Mouse (Mus musculus) ES-E14 (cell line): ENCODE measurements at regions not wholly inside any gene's neighbourhood (a gene's known extent, or its start where the extent isn't known, plus 50 kb on each side); places are given as distances from the start of the nearest gene placed in this dataset.

ENCODE experiments used
- DNase-seq: peaks from one replicate; pipeline ENCODE4 v3.0.0-alpha.2; 2013; ENCODE audit warnings: low read depth, low spot score
- H3K27ac ChIP-seq: 2 replicates; pipeline ENCODE4 v1.5.1; 2012; ENCODE audit warnings: low read depth, mild to moderate bottlenecking, low read length, moderate library complexity, mixed read lengths; ENCODE audit not compliant: poor library complexity, insufficient read depth, severe bottlenecking
- H3K36me3 ChIP-seq: 2 replicates; pipeline ENCODE4 v1.6.1; 2012; ENCODE audit warnings: mild to moderate bottlenecking, low read length, moderate library complexity, mixed read lengths; ENCODE audit not compliant: control insufficient read depth, poor library complexity, insufficient read depth, severe bottlenecking
- H3K4me1 ChIP-seq, 2 experiments: fragments of 150-350 bp in 1 of 2; sonication (generic) in 1 of 2; 2 replicates each; pipeline ENCODE4 v1.6.1; 2012; ENCODE audit warnings: low read length in 2 of 2, mild to moderate bottlenecking in 1 of 2, mixed read lengths in 1 of 2; ENCODE audit not compliant: control insufficient read depth in 2 of 2, insufficient read depth in 2 of 2, poor library complexity in 1 of 2
- H3K4me3 ChIP-seq, 2 experiments: fragments of 150-350 bp in 1 of 2; sonication (generic) in 1 of 2; 2 replicates each; pipeline ENCODE4 v1.5.1; 2012; ENCODE audit warnings: low read length in 2 of 2, low read depth in 1 of 2, mild to moderate bottlenecking in 1 of 2, mixed read lengths in 1 of 2; ENCODE audit not compliant: insufficient read depth in 1 of 2, poor library complexity in 1 of 2, severe bottlenecking in 1 of 2
- H3K9ac ChIP-seq: 2 replicates; pipeline ENCODE4 v1.6.1; 2012; ENCODE audit warnings: low read depth, mild to moderate bottlenecking, low read length, mixed read lengths; ENCODE audit not compliant: poor library complexity, insufficient read depth, severe bottlenecking
- H3K9me3 ChIP-seq: fragments of 150-350 bp; sonication (generic); 2 replicates; pipeline ENCODE4 v1.6.1; 2012; ENCODE audit warnings: low read depth, mild to moderate bottlenecking, low read length; ENCODE audit not compliant: control insufficient read depth, insufficient read depth
- CHD2 ChIP-seq: IDR thresholded peaks from 2 replicates; pipeline ENCODE4 v1.6.1; 2014; ENCODE audit warnings: mild to moderate bottlenecking, low read depth, low read length, inconsistent platforms
- HCFC1 ChIP-seq: IDR thresholded peaks from 2 replicates; pipeline ENCODE4 v1.6.1; 2012; ENCODE audit warnings: low read length, inconsistent platforms, borderline replicate concordance; ENCODE audit not compliant: insufficient read depth
- MAFK ChIP-seq: IDR thresholded peaks from 2 replicates; pipeline ENCODE4 v1.6.1; 2014; ENCODE audit warnings: mild to moderate bottlenecking, low read depth, low read length, inconsistent platforms; ENCODE audit not compliant: insufficient read depth
- ZC3H11A ChIP-seq: IDR thresholded peaks from 2 replicates; pipeline ENCODE4 v1.6.1; 2012; ENCODE audit warnings: low read depth, mild to moderate bottlenecking, inconsistent platforms, low read length, borderline replicate concordance
- ZNF384 ChIP-seq: IDR thresholded peaks from 2 replicates; pipeline ENCODE4 v1.6.1; 2012; ENCODE audit warnings: low read depth, low read length, inconsistent platforms
- in situ Hi-C, 2 experiments: fragments of 600-800 bp; cut with MboI; formaldehyde crosslinking; loops; one replicate each; pipeline ENCODE4 v1.15.1; 2025; ENCODE audit warnings: low sequenced_read_pairs in 2 of 2, inconsistent platforms in 1 of 2; ENCODE audit not compliant: unreplicated experiment in 2 of 2

DNA sequence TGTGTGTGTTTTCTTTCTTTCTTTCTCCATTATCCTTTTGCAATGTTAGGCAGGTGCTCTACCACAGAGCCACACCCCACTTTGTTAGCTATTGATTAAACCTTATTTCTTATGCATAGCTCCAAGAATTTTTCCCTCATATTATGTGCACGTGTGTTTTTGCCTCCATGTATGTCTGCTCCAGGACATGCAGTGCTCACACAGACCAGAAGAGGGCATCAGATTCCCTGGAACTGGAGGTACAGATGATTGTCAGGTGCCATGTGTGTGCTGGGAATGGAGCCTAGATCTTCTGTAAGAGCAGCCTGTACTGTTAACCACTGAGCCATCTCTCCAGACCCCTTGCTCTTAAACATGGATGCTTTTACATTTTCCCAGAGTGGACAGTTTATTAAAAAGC lies 166.4 kb upstream of the Tshz3 start:
- Histone ChIP-seq H3K4me3 (no peak overlapping the region), H3K9me3 (no peaks in the 10 kb centered on the region), H3K27ac (no peak overlapping the region), H3K4me1 (no peaks in the 10 kb centered on the region), H3K9ac (no peak overlapping the region), H3K36me3 (no peaks in the 10 kb centered on the region)
- peak; percentile 12 for DNase-seq
- in situ Hi-C loops = no loop called here
- TF ChIP-seq ZC3H11A = no peak; the same call in 1 of the 2 replicates

DNA sequence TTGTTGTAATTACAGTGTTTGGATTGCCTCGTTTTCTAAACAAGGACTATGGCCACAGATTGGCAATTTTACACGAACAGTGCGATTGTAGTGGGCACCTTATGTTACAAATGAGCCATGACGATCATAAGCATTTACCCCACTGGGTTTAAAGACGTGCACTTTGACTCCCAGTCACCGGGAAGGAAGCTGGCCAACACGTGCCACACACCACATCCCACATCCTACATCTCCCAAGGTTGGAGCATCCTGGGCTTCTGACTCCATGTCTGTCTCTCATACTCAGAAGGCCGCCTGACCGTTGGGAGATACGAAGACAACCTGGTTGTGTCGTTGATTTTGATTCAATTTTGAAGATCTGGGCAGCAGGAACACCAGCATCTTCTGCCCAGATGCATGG lies 159.8 kb upstream of the Tshz3 start:
- no peak for DNase-seq
- Histone ChIP-seq H3K36me3 (no peaks in the 10 kb centered on the region), H3K9ac (no peak overlapping the region), H3K4me3 (no peak overlapping the region), H3K4me1 (no peaks in the 10 kb centered on the region), H3K9me3 (no peaks in the 10 kb centered on the region), H3K27ac (0 out of 2 replicates have a peak overlapping the region, but pooled peaks have one; percentile 10)
- in situ Hi-C loops = no loop called here
- TF ChIP-seq HCFC1 (no peak), CHD2 (no peak), ZNF384 (no peak), ZC3H11A (no peak)

DNA sequence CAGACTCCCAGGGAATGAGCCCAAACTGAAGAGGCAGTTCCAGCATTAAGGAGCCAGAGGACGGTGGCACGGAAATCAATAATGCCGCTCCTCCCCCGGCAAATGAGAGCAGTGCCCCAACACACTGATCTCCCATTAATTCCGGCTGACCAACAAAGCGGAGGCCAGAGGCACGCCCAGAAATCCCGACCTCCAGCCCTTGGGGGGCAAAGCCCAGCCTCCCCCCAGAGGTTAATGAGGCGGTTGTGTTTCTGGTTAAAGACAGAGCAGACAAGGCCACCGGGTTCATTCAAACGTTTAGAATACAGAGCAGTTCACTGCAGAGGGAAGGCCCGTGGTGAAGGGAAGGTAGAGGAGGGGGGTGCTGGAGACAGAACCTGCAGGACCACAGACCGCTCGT lies 149.9 kb upstream of the Tshz3 start:
- Histone ChIP-seq H3K27ac (no peak overlapping the region), H3K9me3 (no peaks in the 10 kb centered on the region), H3K4me1 (no peaks in the 10 kb centered on the region), H3K9ac (no peak overlapping the region), H3K4me3 (no peak overlapping the region), H3K36me3 (no peaks in the 10 kb centered on the region)
- TF ChIP-seq ZNF384 (no peak), ZC3H11A (no peak), CHD2 (no peak), HCFC1 (no peak), MAFK (no peak)
- no peak for DNase-seq
- in situ Hi-C loops = no loop called here

DNA sequence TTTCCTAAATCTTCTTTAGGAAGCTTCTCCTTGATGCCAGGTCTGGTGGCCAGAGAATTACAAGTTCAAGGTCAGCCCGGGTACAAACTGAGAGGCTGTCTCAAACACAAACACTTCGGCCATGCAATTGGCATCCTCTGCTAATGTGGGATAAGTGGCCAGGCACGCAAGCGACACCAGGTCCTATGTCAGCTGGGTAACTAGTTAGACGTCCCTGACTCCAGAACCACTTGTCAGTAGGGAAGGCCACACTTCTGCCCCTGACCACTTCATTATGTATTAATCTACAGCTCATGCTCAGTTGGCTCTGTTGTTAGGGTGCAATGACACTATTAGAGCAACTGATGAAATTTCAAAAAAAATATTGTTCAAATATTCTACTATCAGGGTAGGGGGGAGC lies 149.5 kb upstream of the Tshz3 start:
- no peaks in the 10 kb centered on the region for H3K9me3 ChIP-seq
- H3K27ac ChIP-seq = no peak overlapping the region
- H3K4me1 ChIP-seq = no peaks in the 10 kb centered on the region
- TF ChIP-seq HCFC1 = no peak
- TF ChIP-seq MAFK = no peak
- no peak for TF ChIP-seq ZNF384
- no peak for TF ChIP-seq CHD2
- TF ChIP-seq ZC3H11A = no peak
- H3K9ac ChIP-seq = no peak overlapping the region
- no peak for DNase-seq
- in situ Hi-C loops = no loop called here
- no peak overlapping the region for H3K4me3 ChIP-seq
- H3K36me3 ChIP-seq = no peaks in the 10 kb centered on the region

DNA sequence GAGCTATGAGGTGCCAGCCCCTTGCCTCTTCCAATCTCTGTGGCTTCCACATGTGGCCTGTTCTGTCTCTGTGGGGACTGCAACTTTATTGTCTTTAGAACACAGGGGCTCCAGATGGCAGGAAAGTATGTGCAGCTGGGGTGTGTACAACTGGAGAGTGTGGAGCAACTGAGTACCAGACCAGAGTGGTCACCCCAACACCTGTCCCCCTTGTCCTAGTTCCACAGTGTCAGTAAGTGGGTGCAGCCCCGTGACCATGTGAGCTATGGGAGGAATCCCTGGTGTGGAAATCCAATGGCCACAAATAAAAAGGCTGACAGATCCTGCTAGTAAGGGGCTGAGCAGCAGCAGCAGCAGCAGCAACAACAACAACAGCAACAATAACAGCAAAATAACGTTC lies 126.9 kb upstream of the Tshz3 start:
- DNase-seq = no peak
- Histone ChIP-seq H3K9ac (no peak overlapping the region), H3K4me3 (no peak overlapping the region), H3K27ac (no peak overlapping the region), H3K4me1 (no peaks in the 10 kb centered on the region), H3K9me3 (no peaks in the 10 kb centered on the region), H3K36me3 (no peaks in the 10 kb centered on the region)
- no peak for TF ChIP-seq ZNF384
- no peak for TF ChIP-seq MAFK
- no peak for TF ChIP-seq CHD2
- no peak for TF ChIP-seq HCFC1
- in situ Hi-C loops = no loop called here
